Mouse (Mus musculus): ENCODE results near the gene Comt. TPM values are rescaled to one million over a fixed set of nuclear protein-coding genes. Genes with fewer than 3 reads are reported as not detected.

Gene Comt
- total and polyA plus RNA-seq, 3 experiments = 139 to 208 (median 150) TPM

- H3K27ac ChIP-seq = no peak overlapping the region
- peaks cover 3% of the 10 kb centered on the region; the same call in 1 of the 2 replicates for H3K4me1 ChIP-seq (ENCODE audit: control insufficient read depth, insufficient read depth, low read length)
- no peaks in the 10 kb centered on the region for H3K27me3 ChIP-seq (ENCODE audit: control insufficient read depth, insufficient read depth, low read length)
- no peak for DNase-seq
- intact Hi-C loops (cut with DNase I) = no loop called here
- H3K4me3 ChIP-seq = no peak overlapping the region
- no peaks in the 10 kb centered on the region for H3K36me3 ChIP-seq (ENCODE audit: control insufficient read depth, insufficient read depth, low read length)
- 84% methylated on average over 8 of the region's 8 CpGs for WGBS
- TF ChIP-seq POLR2A (IDR thresholded peaks at IDR 0.05; ENCODE audit: insufficient read depth, low read depth, low read length) (no peak), CTCF (IDR thresholded peaks at IDR 0.05) (no peak), EP300 (IDR thresholded peaks at IDR 0.05; ENCODE audit: insufficient read depth, low read depth, low read length) (no peak)
- H3K79me2 ChIP-seq (replicated peaks; ENCODE audit: control insufficient read depth, insufficient read depth, low read length) = no peaks in the 10 kb centered on the region
- no peak overlapping the region for H3K9ac ChIP-seq (ENCODE audit: low read depth, low read length)
Observed at GRCm38 (mm10) chr16:18430641-18431212, 4.1 kb upstream of the Comt start.

GRCm38 (mm10) chr16:18429641-18430040 lies 3.0 kb upstream of the Comt start:
- DNase-seq = no peak
- Histone ChIP-seq H3K79me2 (replicated peaks; ENCODE audit: control insufficient read depth, insufficient read depth, low read length) (no peaks in the 10 kb centered on the region), H3K9ac (ENCODE audit: low read depth, low read length) (no peak overlapping the region), H3K27ac (no peak overlapping the region), H3K4me1 (ENCODE audit: control insufficient read depth, insufficient read depth, low read length) (peaks cover 7% of the 10 kb centered on the region), H3K4me3 (no peak overlapping the region), H3K36me3 (ENCODE audit: control insufficient read depth, insufficient read depth, low read length) (no peaks in the 10 kb centered on the region), H3K27me3 (ENCODE audit: control insufficient read depth, insufficient read depth, low read length) (no peaks in the 10 kb centered on the region)
- 84% methylated on average over 8 of the region's 8 CpGs for WGBS
- TF ChIP-seq EP300 (IDR thresholded peaks at IDR 0.05; ENCODE audit: insufficient read depth, low read depth, low read length) = no peak
- TF ChIP-seq CTCF (IDR thresholded peaks at IDR 0.05) = no peak
- TF ChIP-seq POLR2A (IDR thresholded peaks at IDR 0.05; ENCODE audit: insufficient read depth, low read depth, low read length) = no peak
- intact Hi-C loops (cut with DNase I) = loop anchor here (5.0 kb wide), 1 partner anchor 87 kb away; no protein-coding TSS in a partner anchor

GRCm38 (mm10) chr16:18428516-18429042 lies 1.9 kb upstream of the Comt start:
- H3K9ac ChIP-seq (ENCODE audit: low read depth, low read length) = no peak overlapping the region
- no peaks in the 10 kb centered on the region for H3K79me2 ChIP-seq (replicated peaks; ENCODE audit: control insufficient read depth, insufficient read depth, low read length)
- intact Hi-C loops (cut with DNase I) = loop anchor here (5.0 kb wide), 1 partner anchor 86 kb away; no protein-coding TSS in a partner anchor
- WGBS = 70% methylated on average over 7 of the region's 7 CpGs
- no peak overlapping the region for H3K4me3 ChIP-seq
- H3K4me1 ChIP-seq (ENCODE audit: control insufficient read depth, insufficient read depth, low read length) = peaks cover 11% of the 10 kb centered on the region
- no peak overlapping the region for H3K27ac ChIP-seq
- TF ChIP-seq CTCF (IDR thresholded peaks at IDR 0.05) (no peak), EP300 (IDR thresholded peaks at IDR 0.05; ENCODE audit: insufficient read depth, low read depth, low read length) (no peak), POLR2A (IDR thresholded peaks at IDR 0.05; ENCODE audit: insufficient read depth, low read depth, low read length) (no peak)
- peaks cover 4% of the 10 kb centered on the region; the same call in 1 of the 2 replicates for H3K36me3 ChIP-seq (ENCODE audit: control insufficient read depth, insufficient read depth, low read length)
- DNase-seq = no peak
- no peaks in the 10 kb centered on the region for H3K27me3 ChIP-seq (ENCODE audit: control insufficient read depth, insufficient read depth, low read length)

GRCm38 (mm10) chr16:18428011-18428515 lies 1.4 kb upstream of the Comt start:
- 89% methylated on average over 5 of the region's 5 CpGs for WGBS
- TF ChIP-seq EP300 (IDR thresholded peaks at IDR 0.05; ENCODE audit: insufficient read depth, low read depth, low read length) = no peak
- no peak for TF ChIP-seq POLR2A (IDR thresholded peaks at IDR 0.05; ENCODE audit: insufficient read depth, low read depth, low read length)
- no peak for TF ChIP-seq CTCF (IDR thresholded peaks at IDR 0.05)
- intact Hi-C loops (cut with DNase I) = loop anchor here (5.0 kb wide), 1 partner anchor 86 kb away; no protein-coding TSS in a partner anchor

GRCm38 (mm10) chr16:18426215-18426791 lies 349 bp downstream of the Comt start, which contains the start of gene Txnrd2:
Txnrd2 (plus strand) TSS chr16:18426384.
- TF ChIP-seq CTCF (IDR thresholded peaks at IDR 0.05) (peak; percentile 72), POLR2A (IDR thresholded peaks at IDR 0.05; ENCODE audit: insufficient read depth, low read depth, low read length) (peak; percentile 59), EP300 (IDR thresholded peaks at IDR 0.05; ENCODE audit: insufficient read depth, low read depth, low read length) (no peak)
- intact Hi-C loops (cut with DNase I) = loop anchor here (2.0 to 5.0 kb wide), 2 partner anchors 34 to 84 kb away; no protein-coding TSS in a partner anchor
- peaks cover 11% of the 10 kb centered on the region for H3K4me1 ChIP-seq (ENCODE audit: control insufficient read depth, insufficient read depth, low read length)
- H3K27me3 ChIP-seq (ENCODE audit: control insufficient read depth, insufficient read depth, low read length) = no peaks in the 10 kb centered on the region
- peak within 1 kb of the TSS; percentile 92 for H3K27ac ChIP-seq
- H3K9ac ChIP-seq (ENCODE audit: low read depth, low read length) = peak within 1 kb of the TSS; percentile 91
- peak; percentile 86 to 88 for DNase-seq
- H3K79me2 ChIP-seq (replicated peaks; ENCODE audit: control insufficient read depth, insufficient read depth, low read length) = no peaks in the 10 kb centered on the region
- peak within 1 kb of the TSS; percentile 77 for H3K4me3 ChIP-seq
- H3K36me3 ChIP-seq (ENCODE audit: control insufficient read depth, insufficient read depth, low read length) = peaks cover 16% of the 10 kb centered on the region
- WGBS = under 1% methylated on average over 52 of the region's 52 CpGs

More at GRCm38 (mm10) chr16:18428011-18428515, 1.4 kb upstream of the Comt start:
- no peaks in the 10 kb centered on the region for H3K79me2 ChIP-seq (replicated peaks; ENCODE audit: control insufficient read depth, insufficient read depth, low read length)
- H3K27ac ChIP-seq = no peak overlapping the region
- H3K4me1 ChIP-seq (ENCODE audit: control insufficient read depth, insufficient read depth, low read length) = peaks cover 11% of the 10 kb centered on the region
- no peak overlapping the region for H3K9ac ChIP-seq (ENCODE audit: low read depth, low read length)
- no peak overlapping the region for H3K4me3 ChIP-seq
- H3K27me3 ChIP-seq (ENCODE audit: control insufficient read depth, insufficient read depth, low read length) = no peaks in the 10 kb centered on the region
- peaks cover 7% of the 10 kb centered on the region for H3K36me3 ChIP-seq (ENCODE audit: control insufficient read depth, insufficient read depth, low read length)
- DNase-seq = no peak

All from heart, adult 2 months (tissue).